Mouse (Mus musculus): ENCODE results near the gene Lcn3.

DNA sequence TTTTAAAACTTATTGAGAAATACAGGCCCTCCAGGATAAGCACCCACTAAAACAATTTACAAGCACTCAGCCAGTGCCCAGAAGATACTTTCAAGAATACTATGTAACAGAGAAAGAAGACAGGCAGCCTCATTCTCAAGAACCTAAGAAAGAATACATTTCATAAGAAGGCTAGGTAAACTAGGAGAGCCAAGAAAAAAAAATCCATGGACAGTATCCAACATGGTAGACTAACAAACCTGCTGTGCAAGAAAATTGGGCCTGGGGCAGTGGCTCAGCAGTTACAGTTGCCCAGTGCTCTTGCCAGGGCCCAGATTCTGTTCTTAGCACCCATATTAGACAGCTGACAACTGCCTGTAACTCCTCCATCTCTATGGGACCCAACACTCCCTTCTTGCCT lies 48.1 kb upstream of the Lcn3 start:
- TF ChIP-seq CTCF (IDR thresholded peaks at IDR 0.05; ENCODE audit: low read depth, low read length) (no peak), GATA1 (IDR thresholded peaks at IDR 0.05; ENCODE audit: borderline replicate concordance, low read length) (no peak)
